Mouse (Mus musculus) CH12.LX (cell line): ENCODE results near the gene Zfp219.

Experiments
- CTCF ChIP-seq, 2 experiments: IDR thresholded peaks in 1 of 2; conservative IDR thresholded peaks in 1 of 2; 2 replicates each; pipeline ENCODE4 v1.5.1; 2011 to 2012; ENCODE audit warnings: low read depth in 2 of 2, low read length in 2 of 2, improper control_type of control experiment in 1 of 2, inconsistent platforms in 1 of 2, mild to moderate bottlenecking in 1 of 2, moderate library complexity in 1 of 2
- ELF1 ChIP-seq: IDR thresholded peaks from 2 replicates; pipeline ENCODE4 v1.6.1; 2014; ENCODE audit warnings: low read depth, mild to moderate bottlenecking, inconsistent platforms, low read length, improper control_type of control experiment
- EP300 ChIP-seq: IDR thresholded peaks from 2 replicates; pipeline ENCODE4 v1.6.1; 2011; ENCODE audit warnings: low read length, improper control_type of control experiment
- HCFC1 ChIP-seq: IDR thresholded peaks from 2 replicates; pipeline ENCODE4 v1.6.1; 2012; ENCODE audit warnings: low read depth, mild to moderate bottlenecking, inconsistent platforms, low read length, improper control_type of control experiment
- JUN ChIP-seq: IDR thresholded peaks from 2 replicates; pipeline ENCODE4 v1.6.1; 2011; ENCODE audit warnings: low read depth, mild to moderate bottlenecking, low read length, improper control_type of control experiment, moderate library complexity; ENCODE audit not compliant: insufficient read depth
- MAX ChIP-seq: IDR thresholded peaks from 2 replicates; pipeline ENCODE4 v1.6.1; 2011; ENCODE audit warnings: low read length, improper control_type of control experiment
- MAZ ChIP-seq: IDR thresholded peaks from 2 replicates; pipeline ENCODE4 v1.6.1; 2012; ENCODE audit warnings: low read depth, mild to moderate bottlenecking, inconsistent platforms, low read length, improper control_type of control experiment, moderate library complexity
- NELFE ChIP-seq: IDR thresholded peaks from 2 replicates; pipeline ENCODE4 v1.6.1; 2011; ENCODE audit warnings: low read depth, low read length, improper control_type of control experiment
- RCOR1 ChIP-seq: conservative IDR thresholded peaks from 2 replicates; pipeline ENCODE4 v1.6.1; 2012; ENCODE audit warnings: low read depth, mild to moderate bottlenecking, inconsistent platforms, low read length, improper control_type of control experiment

DNA sequence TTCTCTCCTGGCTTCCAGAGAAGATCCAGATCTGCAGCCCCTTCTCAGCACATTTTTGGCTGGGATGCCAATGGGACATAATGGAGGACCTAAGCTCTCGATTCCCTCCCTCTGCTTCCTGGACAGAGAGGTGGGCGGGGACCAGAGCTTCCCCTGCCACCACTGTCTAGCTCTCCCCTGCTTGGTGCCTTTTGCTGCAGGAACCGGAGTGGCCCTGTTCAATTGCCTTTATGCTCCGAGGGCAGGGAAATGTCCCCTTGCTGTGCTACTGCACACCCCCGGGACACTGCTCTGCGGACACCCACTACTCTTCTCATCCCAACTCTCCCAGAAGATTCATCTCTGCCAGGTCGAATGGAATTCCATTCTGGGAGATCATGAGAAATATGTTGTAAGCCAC, 15.4 kb downstream of the Zfp219 start:
- TF ChIP-seq EP300 (no peak), NELFE (no peak), MAZ (no peak), HCFC1 (no peak), CTCF (conservative IDR thresholded peaks at IDR 0.05 in 1 of 2, IDR thresholded peaks at IDR 0.05 in 1 of 2; ENCODE audit: low read depth in 2 of 2, low read length in 2 of 2) (no peak), MAX (no peak), JUN (no peak), RCOR1 (no peak), ELF1 (no peak)
